Mouse (Mus musculus): ENCODE data around the gene P2rx5. TPM values are rescaled to one million over a fixed set of nuclear protein-coding genes. Genes with fewer than 3 reads are reported as not detected.

The P2rx5 gene
- polyA plus RNA-seq, 1 experiment from 2014 or later = 0.42 TPM

GRCm38 (mm10) chr11:73177509-73177875 lies 17.3 kb downstream of the P2rx5 start:
- Histone ChIP-seq H3K27ac (peak overlapping the region; percentile 84), H3K9ac (peak overlapping the region; percentile 75), H3K36me3 (replicated peaks) (peaks cover 22% of the 10 kb centered on the region), H3K4me3 (replicated peaks) (peak overlapping the region; percentile 97), H3K4me1 (peaks cover 30% of the 10 kb centered on the region), H3K9me3 (no peaks in the 10 kb centered on the region), H3K27me3 (no peaks in the 10 kb centered on the region), H3K4me2 (peak overlapping the region; percentile 73)
- ATAC-seq (ENCODE audit: low FRiP score) = peak; percentile 60
- WGBS = under 1% methylated on average over 28 of the region's 28 CpGs

- Histone ChIP-seq H3K4me3 (replicated peaks) (peak overlapping the region; percentile 97), H3K27me3 (no peaks in the 10 kb centered on the region), H3K9ac (peak overlapping the region; percentile 75), H3K4me2 (peak overlapping the region; percentile 73), H3K4me1 (peaks cover 30% of the 10 kb centered on the region), H3K9me3 (no peaks in the 10 kb centered on the region), H3K36me3 (replicated peaks) (peaks cover 22% of the 10 kb centered on the region), H3K27ac (peak overlapping the region; percentile 84)
- WGBS = 3% methylated on average over 2 of the region's 2 CpGs
- no peak for ATAC-seq (ENCODE audit: low FRiP score)
Observed at GRCm38 (mm10) chr11:73177895-73178294, 17.7 kb downstream of the P2rx5 start.

GRCm38 (mm10) chr11:73185872-73186615 lies 25.8 kb downstream of the P2rx5 start:
- no peaks in the 10 kb centered on the region for H3K4me1 ChIP-seq
- 94% methylated on average over 10 of the region's 10 CpGs for WGBS
- H3K27ac ChIP-seq = no peak overlapping the region
- H3K9me3 ChIP-seq = no peaks in the 10 kb centered on the region
- H3K4me3 ChIP-seq (replicated peaks) = no peak overlapping the region
- no peak for ATAC-seq (ENCODE audit: low FRiP score)
- no peak overlapping the region for H3K9ac ChIP-seq
- no peak overlapping the region for H3K4me2 ChIP-seq
- peaks cover 66% of the 10 kb centered on the region for H3K36me3 ChIP-seq (replicated peaks)
- H3K27me3 ChIP-seq = no peaks in the 10 kb centered on the region

GRCm38 (mm10) chr11:73187231-73187630 lies 27.0 kb downstream of the P2rx5 start:
- Histone ChIP-seq H3K4me3 (replicated peaks) (no peak overlapping the region), H3K36me3 (replicated peaks) (peaks cover 72% of the 10 kb centered on the region), H3K27me3 (no peaks in the 10 kb centered on the region), H3K4me1 (no peaks in the 10 kb centered on the region), H3K9me3 (no peaks in the 10 kb centered on the region), H3K4me2 (no peak overlapping the region), H3K27ac (no peak overlapping the region), H3K9ac (no peak overlapping the region)
- ATAC-seq (ENCODE audit: low FRiP score) = no peak
- 91% methylated on average over 6 of the region's 6 CpGs for WGBS

- H3K27ac ChIP-seq = no peak overlapping the region
- 81% methylated on average over 6 of the region's 6 CpGs for WGBS
- H3K36me3 ChIP-seq (replicated peaks) = peaks cover 37% of the 10 kb centered on the region
- H3K4me3 ChIP-seq (replicated peaks) = no peak overlapping the region
- ATAC-seq (ENCODE audit: low FRiP score) = no peak
- no peak overlapping the region for H3K9ac ChIP-seq
- H3K27me3 ChIP-seq = no peaks in the 10 kb centered on the region
- H3K9me3 ChIP-seq = no peaks in the 10 kb centered on the region
- peaks cover 8% of the 10 kb centered on the region for H3K4me1 ChIP-seq
- H3K4me2 ChIP-seq = no peak overlapping the region
Observed at GRCm38 (mm10) chr11:73193047-73193446, 32.8 kb downstream of the P2rx5 start.

- Histone ChIP-seq H3K36me3 (replicated peaks) (peaks cover 26% of the 10 kb centered on the region), H3K9ac (no peak overlapping the region), H3K27me3 (no peaks in the 10 kb centered on the region), H3K27ac (no peak overlapping the region), H3K4me1 (peaks cover 11% of the 10 kb centered on the region), H3K4me3 (replicated peaks) (no peak overlapping the region), H3K9me3 (no peaks in the 10 kb centered on the region), H3K4me2 (no peak overlapping the region)
- ATAC-seq (ENCODE audit: low FRiP score) = no peak
- 83% methylated on average over 2 of the region's 2 CpGs for WGBS
Observed at GRCm38 (mm10) chr11:73194444-73194843, 34.2 kb downstream of the P2rx5 start.

GRCm38 (mm10) chr11:73198190-73198589 lies 38.0 kb downstream of the P2rx5 start:
- H3K4me2 ChIP-seq = peak overlapping the region; percentile 95
- no peak for ATAC-seq (ENCODE audit: low FRiP score)
- H3K9me3 ChIP-seq = no peaks in the 10 kb centered on the region
- no peaks in the 10 kb centered on the region for H3K36me3 ChIP-seq (replicated peaks)
- no peak overlapping the region for H3K27ac ChIP-seq
- peaks cover 10% of the 10 kb centered on the region; the same call in 1 of the 2 replicates for H3K27me3 ChIP-seq
- H3K4me3 ChIP-seq (replicated peaks) = peak overlapping the region; percentile 61
- peaks cover 16% of the 10 kb centered on the region for H3K4me1 ChIP-seq
- WGBS = 7% methylated on average over 1 of the region's 1 CpGs
- peak overlapping the region; percentile 78; the same call in 1 of the 2 replicates for H3K9ac ChIP-seq

GRCm38 (mm10) chr11:73198603-73199229 lies 38.5 kb downstream of the P2rx5 start, which contains the start of gene Ctns:
Gene Ctns (minus strand): TSS chr11:73199042.
- 2% methylated on average over 22 of the region's 22 CpGs for WGBS

GRCm38 (mm10) chr11:73199230-73199712 lies 39.0 kb downstream of the P2rx5 start, which contains the start of gene Shpk:
Gene Shpk (plus strand): TSS chr11:73199460.
- Histone ChIP-seq H3K4me3 (replicated peaks) (peak within 1 kb of the TSS; percentile 61), H3K4me2 (peak within 1 kb of the TSS; percentile 95), H3K4me1 (peaks cover 16% of the 10 kb centered on the region), H3K9me3 (no peaks in the 10 kb centered on the region), H3K27ac (0 out of 2 replicates have a peak within 1 kb of the TSS, but pooled peaks have one; percentile 19), H3K27me3 (peaks cover 10% of the 10 kb centered on the region; the same call in 1 of the 2 replicates), H3K9ac (peak within 1 kb of the TSS; percentile 78), H3K36me3 (replicated peaks) (no peaks in the 10 kb centered on the region)
- WGBS = under 1% methylated on average over 31 of the region's 32 CpGs
- peak; percentile 98 for ATAC-seq (ENCODE audit: low FRiP score)

More at GRCm38 (mm10) chr11:73198603-73199229, 38.5 kb downstream of the P2rx5 start, which contains the start of gene Ctns:
- H3K27ac ChIP-seq = 0 out of 2 replicates have a peak within 1 kb of the TSS, but pooled peaks have one; percentile 19
- ATAC-seq (ENCODE audit: low FRiP score) = peak; percentile 94
- H3K4me2 ChIP-seq = peak within 1 kb of the TSS; percentile 95
- no peaks in the 10 kb centered on the region for H3K36me3 ChIP-seq (replicated peaks)
- peaks cover 16% of the 10 kb centered on the region for H3K4me1 ChIP-seq
- H3K4me3 ChIP-seq (replicated peaks) = peak within 1 kb of the TSS; percentile 61
- no peaks in the 10 kb centered on the region for H3K9me3 ChIP-seq
- H3K9ac ChIP-seq = peak within 1 kb of the TSS; percentile 78
- peaks cover 10% of the 10 kb centered on the region; the same call in 1 of the 2 replicates for H3K27me3 ChIP-seq

- no peaks in the 10 kb centered on the region for H3K9me3 ChIP-seq
- WGBS = 5% methylated on average over 12 of the region's 12 CpGs
- no peaks in the 10 kb centered on the region for H3K36me3 ChIP-seq (replicated peaks)
- peaks cover 10% of the 10 kb centered on the region; the same call in 1 of the 2 replicates for H3K27me3 ChIP-seq
- H3K4me2 ChIP-seq = peak overlapping the region; percentile 95
- peak overlapping the region; percentile 61 for H3K4me3 ChIP-seq (replicated peaks)
- no peak for ATAC-seq (ENCODE audit: low FRiP score)
- peak overlapping the region; percentile 78 for H3K9ac ChIP-seq
- no peak overlapping the region for H3K27ac ChIP-seq
- H3K4me1 ChIP-seq = peaks cover 16% of the 10 kb centered on the region
Observed at GRCm38 (mm10) chr11:73199879-73200278, 39.7 kb downstream of the P2rx5 start.

GRCm38 (mm10) chr11:73201021-73201420 lies 40.8 kb downstream of the P2rx5 start:
- no peak overlapping the region for H3K27ac ChIP-seq
- no peak overlapping the region for H3K4me2 ChIP-seq
- H3K9ac ChIP-seq = no peak overlapping the region
- H3K4me3 ChIP-seq (replicated peaks) = no peak overlapping the region
- H3K27me3 ChIP-seq = peaks cover 10% of the 10 kb centered on the region; the same call in 1 of the 2 replicates
- no peaks in the 10 kb centered on the region for H3K36me3 ChIP-seq (replicated peaks)
- 75% methylated on average over 2 of the region's 2 CpGs for WGBS
- no peak for ATAC-seq (ENCODE audit: low FRiP score)
- H3K4me1 ChIP-seq = peaks cover 16% of the 10 kb centered on the region
- no peaks in the 10 kb centered on the region for H3K9me3 ChIP-seq

- Histone ChIP-seq H3K4me3 (replicated peaks) (no peak overlapping the region), H3K36me3 (replicated peaks) (no peaks in the 10 kb centered on the region), H3K27ac (no peak overlapping the region), H3K4me1 (peaks cover 16% of the 10 kb centered on the region), H3K9me3 (no peaks in the 10 kb centered on the region), H3K4me2 (no peak overlapping the region), H3K9ac (no peak overlapping the region), H3K27me3 (peaks cover 10% of the 10 kb centered on the region; the same call in 1 of the 2 replicates)
- WGBS = 34% methylated on average over 4 of the region's 4 CpGs
- ATAC-seq (ENCODE audit: low FRiP score) = no peak
Observed at GRCm38 (mm10) chr11:73201597-73201996, 41.4 kb downstream of the P2rx5 start.
